Mouse (Mus musculus) left cerebral cortex, postnatal 14 days (tissue): ENCODE data around the gene Ptprr. TPM values are rescaled to one million over a fixed set of nuclear protein-coding genes. Genes with fewer than 3 reads are reported as not detected.

Experiments
- DNase-seq, 2 experiments: peaks; one replicate each; pipeline ENCODE4 v3.0.0; 2021 to 2022; ENCODE audit warnings: low spot score in 2 of 2, mixed read lengths in 1 of 2
- intact Hi-C: fragments of 180-260 bp; cut with DNase I; formaldehyde crosslinking; loops from one replicate; pipeline ENCODE4 v1.15.1; 2025
- long read RNA-seq, 2 experiments: library from polyadenylated mRNA; stranded (forward); transcript quantifications; one replicate each; pipeline ENCODE4 v2.0.0; 2021
- total RNA-seq, 2 experiments: library from RNA; stranded (reverse); gene quantifications; 2 replicates each; pipeline ENCODE4 v1.2.3; 2021

Gene Ptprr
- 10 to 100 TPM; 28.3 to 29.2 TPM for total RNA-seq
- long read RNA-seq, experiment 1, transcript Ptprr-201 (14 exons, 3,619 nt), result major isoform, 25 of 38 reads
- long read RNA-seq, experiment 1, partial matches to known transcripts, result 9 of 38 reads
- long read RNA-seq, experiment 1, other reads (novel, unspliced or antisense), result 4 of 38 reads
- long read RNA-seq, experiment 2, transcript Ptprr-201 (14 exons, 3,619 nt), result major isoform, 14 of 17 reads
- long read RNA-seq, experiment 2, partial matches to known transcripts, result 2 of 17 reads
- long read RNA-seq, experiment 2, other reads (novel, unspliced or antisense), result 1 of 17 reads

- intact Hi-C loops, result loop anchor here (5.0 kb wide), 1 partner anchor 179 kb away; no protein-coding TSS in a partner anchor
- DNase-seq, result peak; percentile 89 to 92
These were observed at the start of gene Ptprr for GRCm38 (mm10) chr10:116017845-116018479. Gene Ptprr, plus strand, starts transcription at chr10:116018213.

GRCm38 (mm10) chr10:115976345-115976744, 41.7 kb upstream of the Ptprr start:
- intact Hi-C loops, result no loop called here
- DNase-seq, result no peak

GRCm38 (mm10) chr10:115978992-115979391, 39.0 kb upstream of the Ptprr start:
- DNase-seq, result no peak
- intact Hi-C loops, result no loop called here

- no peak for DNase-seq
- intact Hi-C loops, result loop anchor here (10.0 kb wide), 1 partner anchor 545 kb away; no protein-coding TSS in a partner anchor
These were observed 38.0 kb upstream of the Ptprr start for GRCm38 (mm10) chr10:115980018-115980417.

- intact Hi-C loops, result loop anchor here (10.0 kb wide), 1 partner anchor 550 kb away; no protein-coding TSS in a partner anchor
- DNase-seq, result no peak
These were observed 33.7 kb upstream of the Ptprr start for GRCm38 (mm10) chr10:115984308-115984707.

GRCm38 (mm10) chr10:116001838-116002237, 16.2 kb upstream of the Ptprr start:
- intact Hi-C loops, result no loop called here
- no peak for DNase-seq

- intact Hi-C loops, result no loop called here
- peak in 1 of 2 experiments; percentile 40 for DNase-seq
These were observed 11.3 kb upstream of the Ptprr start for GRCm38 (mm10) chr10:116006675-116007074.

- intact Hi-C loops, result loop anchor here (5.0 kb wide), 1 partner anchor 179 kb away; no protein-coding TSS in a partner anchor
- DNase-seq, result no peak
These were observed 473 bp downstream of the Ptprr start for GRCm38 (mm10) chr10:116018480-116018891.

GRCm38 (mm10) chr10:116019086-116019860, 1.3 kb downstream of the Ptprr start:
- intact Hi-C loops, result loop anchor here (5.0 kb wide), 1 partner anchor 178 kb away; no protein-coding TSS in a partner anchor
- peak; percentile 61 to 62 for DNase-seq

GRCm38 (mm10) chr10:116021081-116021480, 3.1 kb downstream of the Ptprr start:
- no peak for DNase-seq
- intact Hi-C loops, result no loop called here

- intact Hi-C loops, result no loop called here
- no peak for DNase-seq
These were observed 20.1 kb downstream of the Ptprr start for GRCm38 (mm10) chr10:116038150-116038549.

GRCm38 (mm10) chr10:116075954-116076353, 57.9 kb downstream of the Ptprr start:
- peak in 1 of 2 experiments; percentile 41 for DNase-seq
- intact Hi-C loops, result no loop called here

GRCm38 (mm10) chr10:116078636-116079035, 60.6 kb downstream of the Ptprr start:
- intact Hi-C loops, result no loop called here
- no peak for DNase-seq

GRCm38 (mm10) chr10:116079396-116079795, 61.4 kb downstream of the Ptprr start:
- no peak for DNase-seq
- intact Hi-C loops, result no loop called here

GRCm38 (mm10) chr10:116080841-116081240, 62.8 kb downstream of the Ptprr start:
- intact Hi-C loops, result no loop called here
- no peak for DNase-seq

- intact Hi-C loops, result loop anchor here (2.0 kb wide), 1 partner anchor 113 kb away; no protein-coding TSS in a partner anchor
- peak; percentile 20 to 50 for DNase-seq
These were observed 66.0 kb downstream of the Ptprr start for GRCm38 (mm10) chr10:116083965-116084364.

GRCm38 (mm10) chr10:116096466-116096865, 78.5 kb downstream of the Ptprr start:
- intact Hi-C loops, result no loop called here
- DNase-seq, result no peak

GRCm38 (mm10) chr10:116098470-116098869, 80.5 kb downstream of the Ptprr start:
- intact Hi-C loops, result no loop called here
- DNase-seq, result no peak

GRCm38 (mm10) chr10:116108176-116108575, 90.2 kb downstream of the Ptprr start:
- intact Hi-C loops, result no loop called here
- DNase-seq, result peak; percentile 19 to 39

GRCm38 (mm10) chr10:116108730-116109129, 90.7 kb downstream of the Ptprr start:
- DNase-seq, result no peak
- intact Hi-C loops, result no loop called here
